Mouse (Mus musculus) neural tube, embryonic 13.5 days (tissue): ENCODE results near the gene Rps6ka2. TPM values are rescaled to one million over a fixed set of nuclear protein-coding genes. Genes with fewer than 3 reads are reported as not detected.
A peak's percentile ranks its signal among the peaks of the same experiment; 100 is the strongest.
"Not testable (repeated sequence)": the region's sequence is repeated elsewhere in the genome, so short reads cannot be mapped to it uniquely, and the experiment has no call there.

Experiments used
- ATAC-seq: fragments of 200-750 bp; cut with Nextera tagmentation; 2 replicates; pipeline ENCODE4 v1.8.0; 2017; ENCODE audit warnings: low read depth, mild to moderate bottlenecking, moderate TSS enrichment, moderate library complexity
- H3K27ac ChIP-seq: fragments of 300-500 bp; sonication (generic); replicated peaks from 2 replicates; pipeline ENCODE4 v1.5.1; 2015; ENCODE audit warnings: moderate library complexity, mild to moderate bottlenecking, inconsistent platforms
- H3K27me3 ChIP-seq: fragments of 300-500 bp; sonication (generic); 2 replicates; pipeline ENCODE4 v1.6.1; 2015; ENCODE audit warnings: mild to moderate bottlenecking, inconsistent platforms
- H3K36me3 ChIP-seq: fragments of 300-500 bp; sonication (generic); 2 replicates; pipeline ENCODE4 v1.6.1; 2015; ENCODE audit warnings: mild to moderate bottlenecking, inconsistent platforms
- H3K4me1 ChIP-seq: fragments of 300-500 bp; sonication (generic); replicated peaks from 2 replicates; pipeline ENCODE4 v1.6.1; 2015; ENCODE audit warnings: inconsistent platforms
- H3K4me2 ChIP-seq: fragments of 300-500 bp; sonication (generic); 2 replicates; pipeline ENCODE4 v1.6.1; 2015; ENCODE audit warnings: inconsistent platforms, mild to moderate bottlenecking, moderate library complexity
- H3K4me3 ChIP-seq: fragments of 300-500 bp; sonication (generic); 2 replicates; pipeline ENCODE4 v1.5.1; 2015; ENCODE audit warnings: mild to moderate bottlenecking, inconsistent platforms
- H3K9ac ChIP-seq: fragments of 300-500 bp; sonication (generic); 2 replicates; pipeline ENCODE4 v1.6.1; 2015; ENCODE audit warnings: moderate library complexity, mild to moderate bottlenecking, inconsistent platforms
- H3K9me3 ChIP-seq: fragments of 300-500 bp; sonication (generic); 2 replicates; pipeline ENCODE4 v1.6.1; 2016; ENCODE audit warnings: inconsistent platforms
- WGBS: fragments of 180-500 bp; shearing (Covaris S2); methylation state at CpG from one replicate; pipeline ENCODE4 v1.1.7; 2015; 5-methylcytosine and 5-hydroxymethylcytosine counted together
- polyA plus RNA-seq: library from polyadenylated mRNA; unstranded; fragments of >200 nt; fragmentation: Nextera tagmentation; extraction: Ambion mirVana; gene quantifications from 2 replicates; pipeline ENCODE4 v1.2.1, GENCODE M21; 2015

The Rps6ka2 gene
- 23.5 and 24.2 TPM in 2 replicates for polyA plus RNA-seq

DNA sequence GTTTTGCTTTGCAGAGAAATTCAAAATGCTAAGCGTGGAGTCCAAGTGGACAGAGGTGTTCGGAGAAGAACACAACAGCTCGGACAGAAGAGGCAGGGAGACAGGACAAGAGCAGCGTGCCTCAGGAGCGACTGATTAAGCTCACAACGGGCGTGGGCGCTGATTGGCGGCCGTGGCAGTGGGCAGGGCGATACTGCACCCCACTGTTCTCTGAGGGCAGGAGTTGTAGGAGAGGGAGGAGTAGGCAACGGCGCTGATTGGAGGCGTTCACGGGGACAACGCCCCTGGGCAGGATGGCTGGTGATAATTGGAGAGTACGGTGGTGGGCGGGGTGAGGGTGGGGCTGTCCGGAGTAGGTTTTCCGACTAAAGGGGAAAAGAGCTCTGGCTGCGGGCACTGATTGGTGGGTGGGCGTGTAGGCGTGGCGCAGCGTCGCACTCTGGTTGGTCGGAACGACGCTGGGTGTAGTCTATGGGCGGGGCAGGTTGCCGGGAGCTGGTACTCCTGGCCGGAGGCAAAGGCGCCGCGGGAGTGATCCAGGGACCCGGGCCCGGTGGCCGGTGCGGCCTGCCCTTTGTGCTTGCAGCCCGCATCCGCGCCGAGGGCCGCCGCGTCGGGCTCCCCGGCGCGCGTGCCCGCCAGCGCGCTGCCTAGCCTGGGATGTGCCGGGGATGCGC, at the start of gene Rps6ka2:
TSS of gene Rps6ka2 (plus strand) at position 489 of the 677 bp plus-strand sequence.
- ATAC-seq = peak; percentile 99
- Histone ChIP-seq H3K27me3 (no peaks in the 10 kb centered on the region), H3K9ac (peak within 1 kb of the TSS; percentile 83), H3K4me2 (peak within 1 kb of the TSS; percentile 73), H3K27ac (peak within 1 kb of the TSS; percentile 94), H3K4me3 (peak within 1 kb of the TSS; percentile 78), H3K4me1 (peaks cover 46% of the 10 kb centered on the region), H3K36me3 (no peaks in the 10 kb centered on the region), H3K9me3 (no peaks in the 10 kb centered on the region)
- under 1% methylated on average over 53 of the region's 56 CpGs for WGBS

DNA sequence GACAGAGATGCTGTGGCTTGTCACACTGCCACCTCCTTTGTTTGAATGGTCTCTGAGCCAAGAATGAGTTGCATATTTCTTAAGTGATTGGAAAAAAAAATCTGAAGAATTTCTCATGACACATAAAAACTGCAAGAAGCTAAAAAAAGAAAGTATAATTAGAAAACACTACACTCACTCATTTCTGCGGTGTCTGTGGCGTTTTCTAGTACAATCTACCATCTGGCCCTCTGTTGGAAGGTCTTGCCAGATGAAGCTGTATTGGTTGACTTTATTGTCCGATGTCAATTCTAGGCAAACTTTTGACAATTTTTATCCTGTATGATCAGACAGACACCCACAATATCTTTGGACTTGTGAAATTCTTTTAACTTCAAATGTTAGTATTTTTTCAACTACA, 49.1 kb upstream of the Rps6ka2 start:
- not testable (repeated sequence) for ATAC-seq, H3K4me2 ChIP-seq, H3K27me3 ChIP-seq, H3K9ac ChIP-seq, H3K4me3 ChIP-seq, H3K27ac ChIP-seq, H3K36me3 ChIP-seq, H3K9me3 ChIP-seq, H3K4me1 ChIP-seq
- WGBS = 85% methylated on average over 3 of the region's 3 CpGs

DNA sequence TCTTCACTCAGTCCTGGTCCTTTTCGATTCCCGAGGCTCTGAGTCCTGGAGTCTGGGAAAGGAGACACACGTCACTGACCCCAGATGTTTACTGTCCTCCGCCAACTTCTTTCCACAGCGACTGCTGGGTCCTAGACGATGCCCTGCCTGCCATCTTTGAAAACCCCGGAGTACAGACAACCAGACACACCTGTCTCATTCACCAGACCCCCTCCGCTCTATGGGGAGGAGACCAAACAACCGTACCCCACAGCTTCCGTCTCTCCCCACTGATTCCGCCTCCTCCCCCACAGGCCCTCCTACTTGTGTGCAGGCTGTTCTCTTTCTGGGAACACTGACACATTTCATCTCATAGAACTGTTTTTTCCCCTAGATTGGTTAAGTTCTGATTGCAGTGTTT, 47.4 kb upstream of the Rps6ka2 start:
- H3K4me3 ChIP-seq, H3K9me3 ChIP-seq, H3K27me3 ChIP-seq, H3K4me2 ChIP-seq, ATAC-seq, H3K36me3 ChIP-seq, H3K9ac ChIP-seq, H3K27ac ChIP-seq, H3K4me1 ChIP-seq: not testable (repeated sequence)
- 88% methylated on average over 11 of the region's 11 CpGs for WGBS

DNA sequence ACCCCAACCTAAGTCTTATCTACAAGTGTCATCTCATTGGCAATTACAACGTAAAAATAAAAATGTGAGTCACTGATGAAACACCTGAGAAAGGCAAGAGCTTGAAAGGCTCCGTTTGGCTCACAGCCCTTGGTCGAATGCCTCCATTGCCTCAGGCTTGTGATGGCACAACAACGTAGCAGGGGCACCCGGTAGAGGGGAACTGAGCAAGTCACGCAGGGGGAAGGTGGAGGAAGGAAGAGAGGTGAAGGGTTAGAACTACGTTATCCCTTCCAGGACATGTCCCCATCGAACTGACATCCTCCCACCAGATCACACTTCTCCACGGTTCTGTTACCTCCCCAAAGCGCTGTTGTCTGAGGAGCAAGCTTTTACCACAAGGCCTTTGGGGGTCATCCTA, 43.4 kb upstream of the Rps6ka2 start:
- 79% methylated on average over 8 of the region's 10 CpGs for WGBS
- H3K27me3 ChIP-seq, ATAC-seq, H3K9ac ChIP-seq, H3K4me1 ChIP-seq, H3K27ac ChIP-seq, H3K9me3 ChIP-seq, H3K4me3 ChIP-seq, H3K36me3 ChIP-seq, H3K4me2 ChIP-seq: not testable (repeated sequence)

DNA sequence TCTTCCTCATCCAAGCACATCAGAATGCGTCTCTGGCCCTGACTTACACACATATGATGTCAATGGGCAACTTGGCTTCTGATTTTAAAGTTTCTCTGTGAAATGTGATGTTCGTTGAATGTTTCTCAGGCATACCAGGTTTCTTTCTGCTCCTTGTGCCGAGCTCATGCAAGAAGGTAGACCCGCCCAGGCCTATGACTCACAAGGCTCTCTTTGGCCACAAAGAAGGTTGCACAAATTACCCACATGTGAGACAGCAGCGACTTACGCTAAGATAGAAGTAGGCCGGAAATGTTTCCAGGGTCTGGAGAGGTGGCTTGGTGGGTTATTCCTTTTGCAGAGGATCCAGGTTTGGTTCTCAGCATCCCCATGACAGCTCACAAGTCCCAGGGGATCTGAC, 35.9 kb upstream of the Rps6ka2 start:
- no CpG with 5 or more reads among the region's 7 CpGs for WGBS
- H3K4me2 ChIP-seq, H3K4me1 ChIP-seq, H3K27me3 ChIP-seq, H3K36me3 ChIP-seq, H3K9ac ChIP-seq, H3K9me3 ChIP-seq, H3K27ac ChIP-seq, H3K4me3 ChIP-seq, ATAC-seq: not testable (repeated sequence)

DNA sequence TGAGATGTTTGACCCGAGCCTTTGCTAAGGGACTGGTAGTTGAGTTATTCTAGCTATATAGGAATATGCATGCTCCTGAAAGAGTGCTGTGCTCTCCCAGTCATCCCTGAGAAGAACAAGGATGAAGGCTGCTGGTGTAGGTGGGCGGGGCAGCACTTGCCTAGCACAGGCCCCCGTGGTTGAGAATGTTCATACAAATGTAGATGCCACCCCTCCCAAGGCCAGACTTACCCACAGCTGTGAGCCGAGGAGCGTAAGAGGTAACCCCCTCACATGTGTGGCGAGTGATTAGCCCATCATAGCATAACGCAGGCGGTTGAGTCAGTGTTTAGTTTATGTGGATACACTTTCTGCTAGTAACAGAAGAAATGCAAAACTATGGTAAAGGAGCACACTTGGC, 34.6 kb upstream of the Rps6ka2 start:
- H3K36me3 ChIP-seq, H3K4me3 ChIP-seq, H3K4me2 ChIP-seq, H3K9ac ChIP-seq, H3K27ac ChIP-seq, H3K27me3 ChIP-seq, H3K4me1 ChIP-seq, H3K9me3 ChIP-seq, ATAC-seq: not testable (repeated sequence)
- 93% methylated on average over 7 of the region's 8 CpGs for WGBS

DNA sequence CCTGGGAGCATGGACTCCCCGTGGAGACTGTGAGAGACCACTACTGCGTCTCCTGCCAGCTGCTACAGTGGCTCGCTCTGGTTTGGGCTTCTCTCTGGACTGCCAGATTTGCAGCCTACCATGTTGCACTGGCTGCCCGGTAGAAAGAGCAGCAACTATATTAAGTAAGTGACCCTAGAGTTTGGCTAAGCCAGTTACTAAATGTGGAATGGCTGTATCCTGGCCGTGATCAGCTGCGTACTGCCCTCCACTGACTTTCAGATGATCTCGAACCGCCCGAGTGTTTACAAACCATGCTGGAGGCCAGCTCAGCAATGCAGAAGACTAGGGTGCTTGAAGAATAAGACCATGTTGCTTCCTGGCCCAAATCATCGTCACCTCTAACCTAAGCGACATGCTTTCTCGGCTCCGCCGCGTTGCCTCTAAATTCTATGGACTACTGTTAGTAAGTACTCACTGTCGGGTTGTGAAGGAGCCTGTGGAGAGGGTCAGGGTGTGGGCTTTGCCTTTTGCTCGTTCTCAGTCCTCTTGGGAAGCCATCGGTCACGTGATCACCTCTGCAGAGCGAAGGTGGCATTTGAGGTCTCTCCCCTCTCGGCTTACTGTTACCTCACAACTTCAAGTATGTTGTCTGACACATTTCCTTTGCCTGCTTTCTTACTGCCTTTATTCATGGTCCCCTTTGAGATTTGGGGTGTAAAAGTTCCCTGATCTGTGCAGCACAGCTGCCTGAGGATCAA, 31.6 kb upstream of the Rps6ka2 start:
- 86% methylated on average over 21 of the region's 21 CpGs for WGBS
- H3K27me3 ChIP-seq = no peaks in the 10 kb centered on the region
- H3K9me3 ChIP-seq = no peaks in the 10 kb centered on the region
- H3K4me2 ChIP-seq = no peak overlapping the region
- no peak for ATAC-seq
- no peaks in the 10 kb centered on the region for H3K36me3 ChIP-seq
- no peak overlapping the region for H3K27ac ChIP-seq
- H3K9ac ChIP-seq = no peak overlapping the region
- H3K4me3 ChIP-seq = no peak overlapping the region
- H3K4me1 ChIP-seq = peaks cover 5% of the 10 kb centered on the region; the same call in 1 of the 2 replicates

DNA sequence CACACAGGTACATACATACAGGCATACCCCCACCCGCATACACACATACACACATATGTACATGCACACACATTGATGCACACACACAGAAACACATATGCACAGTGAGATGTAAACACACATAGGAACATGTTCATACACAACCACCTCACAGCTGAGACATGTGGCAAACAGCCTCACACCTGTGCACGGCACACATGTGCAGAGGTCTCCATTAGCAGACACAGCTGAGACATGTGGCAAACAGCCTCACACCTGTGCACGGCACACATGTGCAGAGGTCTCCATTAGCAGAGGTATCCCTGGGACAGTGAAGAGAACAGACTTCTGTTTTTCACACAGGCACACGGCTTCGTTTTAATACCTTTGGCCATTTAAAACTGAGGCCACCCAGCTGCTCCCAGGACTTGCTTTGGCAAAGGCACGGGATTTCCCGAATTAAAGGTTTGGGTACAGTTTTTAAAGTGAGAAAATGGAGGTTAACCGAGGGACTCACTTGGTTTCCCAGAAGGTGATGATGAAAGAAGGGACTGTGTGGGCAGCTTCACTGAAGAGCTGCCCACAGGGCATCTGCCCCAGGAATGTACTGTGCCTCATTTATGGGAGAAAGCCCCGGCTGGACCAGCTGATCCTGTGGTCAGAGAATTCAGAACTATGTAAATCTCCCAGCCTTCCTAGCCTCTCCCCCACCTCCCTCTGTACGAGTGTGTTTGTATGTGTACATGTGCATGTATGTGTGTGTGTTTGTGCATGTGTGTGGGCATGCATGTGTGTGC, 29.3 kb upstream of the Rps6ka2 start:
- Histone ChIP-seq H3K36me3 (no peaks in the 10 kb centered on the region), H3K4me2 (no peak overlapping the region), H3K9me3 (no peaks in the 10 kb centered on the region), H3K4me1 (peaks cover 14% of the 10 kb centered on the region), H3K4me3 (no peak overlapping the region), H3K27ac (no peak overlapping the region), H3K27me3 (no peaks in the 10 kb centered on the region), H3K9ac (no peak overlapping the region)
- 82% methylated on average over 10 of the region's 10 CpGs for WGBS
- ATAC-seq = no peak

DNA sequence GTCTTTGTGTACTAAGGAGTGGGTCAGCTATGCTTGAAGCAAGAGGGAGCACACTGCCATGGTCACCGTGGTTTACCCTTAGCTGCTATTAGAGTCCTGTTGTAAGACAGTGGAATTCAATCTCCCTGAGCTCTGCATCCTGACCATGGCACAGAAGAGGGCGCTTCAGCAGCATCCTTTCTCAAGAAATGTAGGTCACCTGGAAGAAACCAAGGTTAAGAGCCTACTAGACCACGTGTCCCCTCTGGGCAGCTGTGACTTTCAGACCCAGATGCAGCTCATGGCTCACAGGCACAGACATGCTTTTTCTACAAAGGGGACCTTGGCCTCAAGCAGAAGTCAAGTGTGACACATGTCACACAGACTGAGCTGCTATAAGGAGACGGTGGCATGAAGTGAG, 27.5 kb upstream of the Rps6ka2 start:
- 64% methylated on average over 4 of the region's 4 CpGs for WGBS
- no peaks in the 10 kb centered on the region for H3K9me3 ChIP-seq
- H3K4me2 ChIP-seq = no peak overlapping the region
- no peaks in the 10 kb centered on the region for H3K36me3 ChIP-seq
- no peak for ATAC-seq
- H3K9ac ChIP-seq = no peak overlapping the region
- no peak overlapping the region for H3K27ac ChIP-seq
- no peaks in the 10 kb centered on the region for H3K27me3 ChIP-seq
- H3K4me3 ChIP-seq = no peak overlapping the region
- peaks cover 15% of the 10 kb centered on the region for H3K4me1 ChIP-seq

DNA sequence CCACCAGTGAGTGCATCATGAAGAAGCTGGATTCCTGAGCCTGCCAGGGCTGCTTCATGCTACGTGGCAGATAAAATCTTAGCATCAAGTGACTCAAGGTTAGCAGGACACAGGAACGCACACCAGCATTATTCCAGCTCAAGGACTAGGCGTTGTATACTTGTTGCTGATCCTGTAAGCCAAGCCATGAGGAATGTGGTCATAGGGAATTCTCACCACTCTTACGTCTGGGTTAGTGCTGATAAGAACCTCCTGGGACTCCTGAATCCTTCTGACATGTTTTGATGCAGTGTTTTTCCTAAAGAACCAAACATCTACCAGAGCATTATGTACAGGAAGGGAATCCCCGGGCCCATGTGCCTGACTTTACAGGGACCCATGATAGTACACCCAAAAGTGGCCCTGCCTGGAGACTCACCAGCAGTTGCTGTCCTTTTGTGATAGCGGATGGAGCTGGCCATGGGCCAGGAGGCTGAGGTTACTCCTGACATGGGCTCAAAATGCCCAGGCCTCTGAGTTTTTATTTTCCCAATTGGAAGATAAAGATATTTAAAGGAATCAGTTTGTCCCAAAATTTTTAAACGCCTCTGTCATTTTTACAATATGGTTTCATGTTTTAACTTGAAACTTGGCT, 25.9 kb upstream of the Rps6ka2 start:
- no peak for ATAC-seq
- H3K36me3 ChIP-seq = no peaks in the 10 kb centered on the region
- no peaks in the 10 kb centered on the region for H3K27me3 ChIP-seq
- no peak overlapping the region for H3K4me2 ChIP-seq
- H3K27ac ChIP-seq = no peak overlapping the region
- no peaks in the 10 kb centered on the region for H3K9me3 ChIP-seq
- H3K4me3 ChIP-seq = no peak overlapping the region
- H3K4me1 ChIP-seq = peaks cover 15% of the 10 kb centered on the region
- WGBS = 80% methylated on average over 7 of the region's 7 CpGs
- no peak overlapping the region for H3K9ac ChIP-seq

DNA sequence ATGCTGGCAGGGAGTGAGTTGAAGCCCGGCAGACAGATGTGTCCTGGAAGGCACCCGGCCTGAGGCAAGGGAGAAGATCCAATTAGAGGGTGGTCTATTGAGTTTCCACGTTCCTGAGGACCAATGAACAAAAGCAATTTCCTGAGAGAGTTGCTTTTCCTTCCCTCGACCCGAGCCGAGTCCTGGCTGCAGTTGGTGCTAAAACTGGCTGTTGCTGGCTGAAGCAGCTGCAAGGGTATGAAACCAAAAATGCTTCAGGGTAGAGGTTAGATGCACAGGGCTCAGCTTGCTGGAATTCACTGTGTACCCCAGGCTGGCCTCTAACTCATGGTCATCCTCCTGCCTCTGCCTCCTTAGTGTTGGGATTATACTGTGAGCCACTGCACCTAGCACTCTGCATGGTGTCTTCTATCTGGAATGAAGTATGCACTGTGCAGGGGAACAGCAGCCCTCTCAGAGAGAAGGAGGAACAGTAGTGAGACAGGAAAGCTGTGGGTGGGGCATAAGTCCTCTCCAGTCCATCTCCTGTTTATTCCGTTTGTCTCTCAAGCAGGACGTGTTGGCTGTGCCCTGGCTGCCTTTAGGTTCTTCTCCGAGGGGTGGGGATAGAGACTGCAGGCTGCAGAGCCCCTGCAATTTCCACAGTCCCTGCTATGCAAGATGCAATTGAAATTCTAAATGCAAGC, 24.4 kb upstream of the Rps6ka2 start:
- no peak overlapping the region for H3K4me3 ChIP-seq
- ATAC-seq = no peak; the same call in 1 of the 2 replicates
- no peak overlapping the region for H3K4me2 ChIP-seq
- peaks cover 9% of the 10 kb centered on the region; the same call in 1 of the 2 replicates for H3K4me1 ChIP-seq
- H3K9ac ChIP-seq = no peak overlapping the region
- WGBS = 45% methylated on average over 9 of the region's 9 CpGs
- H3K27me3 ChIP-seq = no peaks in the 10 kb centered on the region
- no peak overlapping the region for H3K27ac ChIP-seq
- H3K36me3 ChIP-seq = no peaks in the 10 kb centered on the region
- no peaks in the 10 kb centered on the region for H3K9me3 ChIP-seq
